Mouse (Mus musculus) layer of hippocampus, postnatal 10 days (tissue): ENCODE data around the gene Bcl6b. TPM values are rescaled to one million over a fixed set of nuclear protein-coding genes. Genes with fewer than 3 reads are reported as not detected.

Experiments
- DNase-seq, 2 experiments: peaks; one replicate each; pipeline ENCODE4 v3.0.0; 2021; ENCODE audit warnings: low spot score in 2 of 2
- long read RNA-seq: library from polyadenylated mRNA; stranded (forward); transcript quantifications from one replicate; pipeline ENCODE4 v2.0.0, GENCODE M21; 2023
- total RNA-seq, 2 experiments: library from RNA; stranded (reverse); gene quantifications; 2 replicates each; pipeline ENCODE4 v1.2.3; 2021

The Bcl6b gene
- 1 to 10 TPM; 4.3 to 7.4 TPM for total RNA-seq
- long read RNA-seq, partial matches to known transcripts: 1 of 4 reads
- long read RNA-seq, other reads (novel, unspliced or antisense): 2 of 4 reads

DNA sequence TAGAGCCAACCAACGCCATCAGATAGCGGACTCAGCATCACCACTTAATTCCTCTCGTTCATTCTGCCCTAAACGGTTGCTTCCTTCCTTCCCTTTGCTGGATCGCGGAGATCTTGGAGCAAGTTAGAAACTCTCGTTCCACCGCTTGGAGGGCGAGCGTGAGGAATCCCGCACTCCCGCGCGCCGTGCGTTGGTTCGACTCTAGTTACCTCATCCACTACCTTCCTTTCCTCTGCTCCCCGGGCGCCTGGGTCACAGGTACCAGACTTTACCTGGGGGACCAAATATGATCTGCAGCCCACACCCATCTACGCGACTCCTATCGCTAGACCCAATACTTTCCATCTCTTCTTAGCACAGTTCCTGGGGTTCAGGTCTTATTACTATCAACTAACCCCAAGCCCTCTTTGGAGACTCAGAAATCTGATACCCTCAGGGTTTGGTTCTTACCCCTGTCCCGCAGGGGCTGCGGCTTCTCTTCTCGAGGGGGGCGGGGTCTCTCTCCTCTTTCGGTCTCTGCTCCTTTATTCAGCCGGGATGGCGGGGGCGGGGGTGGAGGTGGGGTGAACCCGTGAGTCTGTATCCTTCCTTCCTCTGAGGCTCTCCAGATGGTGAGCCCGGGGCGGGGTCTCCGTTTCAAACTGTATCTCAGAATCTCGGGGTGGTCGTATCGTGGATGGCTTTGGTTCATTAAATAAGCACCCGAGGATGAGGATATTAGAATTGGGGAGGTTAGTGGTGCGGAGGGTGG is at the start of gene Bcl6b:
Gene Bcl6b, minus strand, starts transcription at position 539 of the 751 bp plus-strand sequence.
- peak in 1 of 2 experiments; percentile 28 for DNase-seq

- no peak for DNase-seq
These were observed 49.4 kb upstream of the Bcl6b start for GRCm38 (mm10) chr11:70278961-70279360.

- DNase-seq: no peak
These were observed 42.0 kb upstream of the Bcl6b start for GRCm38 (mm10) chr11:70271641-70272040.

DNA sequence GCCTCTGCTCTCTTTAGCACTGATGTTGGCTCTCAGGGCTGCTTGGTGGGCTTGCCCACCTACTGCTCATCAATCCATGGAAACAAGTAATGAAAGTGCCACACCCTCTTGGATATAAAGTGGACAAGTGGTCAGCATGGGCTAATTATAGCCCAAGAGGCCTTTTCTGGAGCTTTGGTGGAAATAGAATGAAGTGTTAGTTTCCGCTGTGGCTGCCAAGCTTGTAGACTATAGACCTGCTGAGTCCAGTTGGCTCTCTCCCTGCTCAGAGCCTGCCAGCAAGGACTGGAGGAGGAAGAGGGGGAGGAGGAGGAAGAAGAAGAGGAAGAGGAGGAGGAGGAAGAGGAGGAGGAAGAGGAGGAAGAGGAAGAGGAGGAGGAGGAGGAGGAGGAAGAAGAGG is 36.8 kb upstream of the Bcl6b start:
- DNase-seq: no peak

DNA sequence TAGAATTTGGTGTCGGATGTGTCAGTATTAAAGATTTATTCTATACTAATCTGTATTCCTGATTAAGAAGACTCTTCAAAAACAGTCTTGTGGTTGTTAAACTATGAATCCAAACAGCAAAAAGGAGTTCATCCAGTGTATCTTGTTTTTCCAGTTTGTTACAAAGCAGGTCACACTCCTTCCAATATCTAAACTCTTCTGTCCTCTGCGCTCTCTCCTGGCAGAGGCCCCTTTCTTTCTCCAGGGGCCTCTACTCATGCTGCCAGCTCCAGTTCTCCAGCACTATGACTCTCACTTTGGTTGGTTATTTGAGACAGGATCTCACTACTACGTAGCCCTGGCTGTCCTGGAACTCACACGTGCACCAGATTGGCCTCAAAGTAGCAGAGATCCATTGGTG is 36.2 kb upstream of the Bcl6b start:
- no peak for DNase-seq

GRCm38 (mm10) chr11:70265252-70265651 is 35.7 kb upstream of the Bcl6b start:
- no peak for DNase-seq

- DNase-seq: no peak
These were observed 29.4 kb upstream of the Bcl6b start for GRCm38 (mm10) chr11:70259035-70259434.

- DNase-seq: peak in 1 of 2 experiments; percentile 30
These were observed 25.4 kb upstream of the Bcl6b start, which contains the start of gene Alox12 for GRCm38 (mm10) chr11:70254931-70255531. Gene Alox12, minus strand, starts transcription at chr11:70255353.

DNA sequence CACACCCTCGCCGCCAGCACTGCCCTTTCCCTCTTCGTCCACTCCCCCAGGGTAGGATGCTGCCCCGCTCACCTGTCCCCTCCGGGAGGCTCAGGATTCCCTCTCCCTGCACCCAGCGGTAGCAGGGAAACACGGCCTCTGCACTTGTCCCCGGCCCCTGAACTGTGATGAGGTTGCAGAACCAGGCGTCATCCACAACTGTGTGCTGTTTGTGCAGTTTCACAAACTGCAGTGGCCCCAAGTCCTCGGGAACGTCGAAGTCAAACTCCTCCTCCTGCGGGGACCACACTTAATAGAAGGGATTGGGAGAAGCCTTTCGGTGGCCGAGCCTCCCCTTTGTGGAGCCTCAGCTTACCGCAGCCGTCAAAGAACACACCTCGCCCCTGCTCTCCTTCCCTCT is 24.7 kb upstream of the Bcl6b start:
- DNase-seq: no peak

GRCm38 (mm10) chr11:70251853-70252252 is 22.3 kb upstream of the Bcl6b start:
- no peak for DNase-seq

- no peak for DNase-seq
These were observed 20.6 kb upstream of the Bcl6b start for GRCm38 (mm10) chr11:70250150-70250549.

DNA sequence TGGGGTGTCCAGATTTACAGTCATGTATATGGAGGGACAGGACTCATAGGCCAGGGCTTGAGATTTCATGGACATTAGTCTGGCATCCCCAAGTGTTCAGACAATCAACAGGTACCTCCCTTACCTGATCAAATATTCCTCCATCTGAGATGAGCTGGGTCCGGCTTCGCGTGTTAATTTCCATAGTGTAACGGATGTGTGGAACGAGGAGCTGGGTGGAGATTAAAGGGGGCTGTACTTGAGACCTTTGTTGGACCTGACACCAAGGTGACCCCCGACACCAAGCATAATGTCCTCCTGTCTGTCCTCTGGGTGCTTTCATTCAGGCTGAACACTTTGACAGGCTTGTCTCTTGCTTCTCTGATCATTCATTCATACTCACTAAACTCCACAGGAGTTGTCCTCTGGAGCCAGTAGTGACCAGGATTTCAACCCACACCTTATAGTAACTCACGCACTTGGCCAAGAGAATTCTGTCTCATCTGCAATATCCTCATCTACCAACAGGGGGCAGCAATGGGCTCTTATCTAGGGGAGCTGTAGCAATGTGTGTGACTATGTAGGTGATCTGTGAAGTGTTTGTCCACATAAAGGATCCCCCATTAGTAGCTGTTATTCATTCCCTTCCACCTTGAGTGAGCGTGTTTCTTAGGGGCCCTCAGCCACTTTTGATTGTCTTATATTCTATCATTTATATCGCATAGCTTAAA is 17.7 kb upstream of the Bcl6b start:
- peak; percentile 74 to 76 for DNase-seq

GRCm38 (mm10) chr11:70242591-70242990 is 13.0 kb upstream of the Bcl6b start:
- no peak for DNase-seq

DNA sequence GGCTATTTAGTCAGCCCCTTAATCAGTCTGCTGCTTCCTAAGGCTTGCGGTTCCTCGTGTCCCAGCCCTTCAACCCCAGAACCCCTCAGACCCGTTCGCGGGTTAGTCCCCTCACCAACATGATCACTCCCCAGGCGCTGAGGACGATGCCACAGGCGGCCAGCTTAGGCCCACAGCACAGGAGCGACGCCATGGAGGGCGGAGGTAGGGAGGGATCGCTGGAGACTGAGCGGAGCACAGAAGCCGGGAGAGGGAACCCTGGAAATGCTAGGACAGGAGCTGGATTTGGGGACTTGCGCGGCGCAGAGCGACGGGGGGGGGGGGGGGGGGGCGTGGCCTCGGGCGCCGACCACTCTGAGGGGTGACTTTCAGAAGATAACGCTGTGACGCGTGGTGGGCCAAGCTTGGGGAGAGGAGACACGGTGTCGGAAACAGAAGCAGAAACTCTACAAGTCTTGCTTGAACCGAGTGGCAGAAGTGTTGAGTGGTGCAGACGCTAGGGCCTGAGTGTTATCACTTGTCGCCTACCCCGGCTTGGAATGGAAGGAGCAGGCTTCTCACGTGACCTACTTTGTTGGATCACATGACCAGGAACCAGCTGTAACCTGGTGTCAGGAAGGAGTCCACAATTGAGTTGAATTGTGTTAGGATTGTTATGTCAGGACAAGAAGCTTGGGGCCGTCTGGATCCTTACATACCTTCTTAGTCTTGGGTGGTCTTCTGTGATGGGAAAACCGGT is 10.1 kb upstream of the Bcl6b start, which contains the start of the genes Gm21988 and Rnasek:
Gene Gm21988, minus strand, starts transcription at position 290 of the 739 bp plus-strand sequence.
Gene Rnasek, minus strand, starts transcription at position 302 of the 739 bp plus-strand sequence.
- DNase-seq: peak; percentile 84 to 85

- DNase-seq: no peak
These were observed 9.2 kb upstream of the Bcl6b start for GRCm38 (mm10) chr11:70238591-70239440.

GRCm38 (mm10) chr11:70237457-70238167 is 8.0 kb upstream of the Bcl6b start, which contains the start of gene 0610010K14Rik:
Gene 0610010K14Rik, minus strand, starts transcription at chr11:70237914.
- DNase-seq: peak; percentile 99

- DNase-seq: no peak
These were observed 7.1 kb upstream of the Bcl6b start for GRCm38 (mm10) chr11:70236717-70237116.

GRCm38 (mm10) chr11:70235254-70235900 is 5.8 kb upstream of the Bcl6b start:
- DNase-seq: no peak

GRCm38 (mm10) chr11:70234497-70234896 is 4.9 kb upstream of the Bcl6b start:
- no peak for DNase-seq
